Mouse (Mus musculus) midbrain, embryonic 14.5 days (tissue): Measurements from ENCODE around the gene Chchd10. TPM values are rescaled to one million over a fixed set of nuclear protein-coding genes. Genes with fewer than 3 reads are reported as not detected.

ENCODE experiments used
- ATAC-seq: fragments of 200-750 bp; cut with Nextera tagmentation; 2 replicates; pipeline ENCODE4 v1.8.0; 2017; ENCODE audit warnings: moderate number of reproducible peaks, moderate library complexity; ENCODE audit not compliant: low FRiP score, low TSS enrichment
- DNase-seq: peaks from one replicate; pipeline ENCODE4 v3.0.0-alpha.2; 2015
- H3K27ac ChIP-seq: fragments of 300-500 bp; sonication (generic); replicated peaks from 2 replicates; pipeline ENCODE4 v1.5.1; 2014; ENCODE audit warnings: mild to moderate bottlenecking, low read depth, low read length, moderate library complexity
- H3K27me3 ChIP-seq: fragments of 300-500 bp; sonication (generic); 2 replicates; pipeline ENCODE4 v1.6.1; 2014; ENCODE audit warnings: low read length, control low read depth, mixed read lengths; ENCODE audit not compliant: control insufficient read depth, insufficient read depth
- H3K36me3 ChIP-seq: fragments of 300-500 bp; sonication (generic); 2 replicates; pipeline ENCODE4 v1.6.1; 2014; ENCODE audit warnings: low read length, control low read depth; ENCODE audit not compliant: control insufficient read depth, insufficient read depth
- H3K4me1 ChIP-seq: fragments of 300-500 bp; sonication (generic); 2 replicates; pipeline ENCODE4 v1.6.1; 2014; ENCODE audit warnings: mild to moderate bottlenecking, antibody characterized with exemption, low read length, control low read depth; ENCODE audit not compliant: control insufficient read depth, insufficient read depth
- H3K4me2 ChIP-seq: fragments of 300-500 bp; sonication (generic); 2 replicates; pipeline ENCODE4 v1.6.1; 2014; ENCODE audit warnings: mild to moderate bottlenecking, low read length, moderate library complexity
- H3K4me3 ChIP-seq: fragments of 300-500 bp; sonication (generic); replicated peaks from 2 replicates; pipeline ENCODE4 v1.5.1; 2014; ENCODE audit warnings: low read depth, low read length
- H3K9ac ChIP-seq: fragments of 300-500 bp; sonication (generic); replicated peaks from 2 replicates; pipeline ENCODE4 v1.6.1; 2014; ENCODE audit warnings: mild to moderate bottlenecking, low read length, moderate library complexity
- H3K9me3 ChIP-seq: fragments of 300-500 bp; sonication (generic); 2 replicates; pipeline ENCODE4 v1.6.1; 2016; ENCODE audit warnings: low read length, control low read depth, mixed read lengths; ENCODE audit not compliant: control insufficient read depth
- WGBS: fragments of 180-500 bp; shearing (Covaris S2); extraction: QIAGEN DNeasy Blood & Tissue Kit; methylation state at CpG from one replicate; pipeline ENCODE4 v1.1.7; 2014; 5-methylcytosine and 5-hydroxymethylcytosine counted together
- polyA plus RNA-seq: library from polyadenylated mRNA; unstranded; fragments of >200 nt; fragmentation: Nextera tagmentation; extraction: Ambion mirVana; gene quantifications from 2 replicates; pipeline ENCODE4 v1.2.1, GENCODE M21; 2014

The Chchd10 gene
- polyA plus RNA-seq, 1 experiment from 2014 or later = 44.2 TPM

GRCm38 (mm10) chr10:75941042-75941824 lies 8.3 kb downstream of the Chchd10 start:
- H3K4me1 ChIP-seq = peaks cover under 1% of the 10 kb centered on the region; the same call in 1 of the 2 replicates
- ATAC-seq = no peak
- H3K9me3 ChIP-seq = no peaks in the 10 kb centered on the region
- no peak overlapping the region for H3K4me2 ChIP-seq
- no peak overlapping the region for H3K4me3 ChIP-seq
- no peaks in the 10 kb centered on the region for H3K36me3 ChIP-seq
- no peak for DNase-seq
- H3K27me3 ChIP-seq = peaks cover 4% of the 10 kb centered on the region
- no peak overlapping the region for H3K9ac ChIP-seq
- no peak overlapping the region for H3K27ac ChIP-seq
- 62% methylated on average over 9 of the region's 9 CpGs for WGBS

GRCm38 (mm10) chr10:75942736-75943477 lies 10.0 kb downstream of the Chchd10 start, which contains the start of gene Vpreb3:
Vpreb3 (plus strand) TSS chr10:75943057.
- ATAC-seq = no peak

DNA sequence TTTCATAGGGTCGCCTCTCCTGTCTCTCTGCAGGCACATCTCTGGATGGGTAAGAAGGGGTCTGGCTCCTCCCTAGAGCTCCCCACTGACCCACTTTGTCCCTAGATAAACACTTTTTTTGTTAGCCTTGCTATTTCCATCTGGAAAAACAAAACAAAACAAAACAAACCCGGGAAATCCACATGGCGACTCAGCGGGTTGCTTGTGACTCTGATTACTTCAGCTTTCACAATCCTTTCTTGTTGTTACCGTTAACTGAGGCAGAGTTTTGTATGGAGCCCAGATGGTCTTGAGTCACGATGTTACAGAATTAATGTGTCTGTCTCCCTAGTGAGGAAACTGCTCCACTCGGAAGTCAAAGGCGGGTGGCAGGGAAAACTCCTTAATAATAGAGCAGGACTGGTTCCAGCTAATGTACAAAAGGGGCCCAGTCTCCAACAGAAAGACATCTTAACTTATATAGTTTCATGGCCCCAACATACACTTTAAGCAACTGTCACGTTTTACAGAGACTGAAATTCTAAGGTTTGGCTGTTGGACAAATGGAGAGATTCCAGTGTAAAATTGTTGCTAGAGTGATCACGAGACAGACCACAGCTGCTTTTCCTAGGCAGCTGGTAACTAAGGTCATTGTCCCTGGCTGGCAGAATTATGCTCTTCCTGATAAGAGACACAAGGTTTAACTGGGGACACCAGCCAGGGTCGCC lies 11.3 kb downstream of the Chchd10 start:
- H3K9me3 ChIP-seq = no peaks in the 10 kb centered on the region
- no peak for ATAC-seq
- peak; percentile 41 for DNase-seq
- no peak overlapping the region for H3K4me3 ChIP-seq
- no peaks in the 10 kb centered on the region for H3K27me3 ChIP-seq
- no peak overlapping the region for H3K9ac ChIP-seq
- H3K27ac ChIP-seq = no peak overlapping the region
- no peak overlapping the region for H3K4me2 ChIP-seq
- WGBS = 26% methylated on average over 11 of the region's 11 CpGs
- H3K4me1 ChIP-seq = no peaks in the 10 kb centered on the region
- H3K36me3 ChIP-seq = no peaks in the 10 kb centered on the region

More at GRCm38 (mm10) chr10:75942736-75943477, 10.0 kb downstream of the Chchd10 start, which contains the start of gene Vpreb3:
- no peak within 1 kb of the TSS for H3K9ac ChIP-seq
- no peaks in the 10 kb centered on the region; the same call in 1 of the 2 replicates for H3K27me3 ChIP-seq
- H3K36me3 ChIP-seq = no peaks in the 10 kb centered on the region
- no peaks in the 10 kb centered on the region for H3K9me3 ChIP-seq
- DNase-seq = no peak
- no peak within 1 kb of the TSS for H3K4me3 ChIP-seq
- no peak within 1 kb of the TSS for H3K27ac ChIP-seq
- no peak within 1 kb of the TSS for H3K4me2 ChIP-seq
- no peaks in the 10 kb centered on the region for H3K4me1 ChIP-seq
- 89% methylated on average over 15 of the region's 15 CpGs for WGBS

GRCm38 (mm10) chr10:75945213-75945612 lies 12.3 kb downstream of the Chchd10 start:
- Histone ChIP-seq H3K4me1 (no peaks in the 10 kb centered on the region), H3K36me3 (no peaks in the 10 kb centered on the region), H3K9me3 (no peaks in the 10 kb centered on the region), H3K27ac (no peak overlapping the region), H3K9ac (no peak overlapping the region), H3K4me2 (no peak overlapping the region), H3K27me3 (no peaks in the 10 kb centered on the region), H3K4me3 (no peak overlapping the region)
- ATAC-seq (no peak), DNase-seq (no peak)
- 92% methylated on average over 7 of the region's 7 CpGs for WGBS

DNA sequence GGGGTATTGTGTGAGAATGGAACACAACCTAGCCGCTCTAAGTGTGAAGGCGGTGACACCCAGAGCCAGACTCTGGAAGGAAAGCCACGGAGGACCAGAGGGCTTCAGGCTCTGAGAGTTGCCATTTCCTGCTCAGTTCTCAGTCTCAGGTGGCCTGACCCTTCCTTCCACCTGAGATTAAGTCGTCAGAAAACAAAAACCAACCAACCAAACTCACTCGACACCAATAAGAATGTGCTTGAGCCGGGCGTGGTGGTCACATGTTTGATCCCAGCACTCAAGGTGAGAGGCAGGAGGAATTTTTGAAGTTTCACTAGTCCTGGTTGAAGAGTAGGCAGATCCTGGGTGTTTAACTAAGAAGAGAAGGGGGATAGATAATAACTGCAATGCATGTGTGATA lies 13.0 kb downstream of the Chchd10 start:
- 86% methylated on average over 7 of the region's 7 CpGs for WGBS
- Histone ChIP-seq H3K9me3 (no peaks in the 10 kb centered on the region), H3K36me3 (no peaks in the 10 kb centered on the region), H3K4me2 (no peak overlapping the region), H3K4me3 (no peak overlapping the region), H3K9ac (no peak overlapping the region), H3K27me3 (no peaks in the 10 kb centered on the region), H3K27ac (no peak overlapping the region), H3K4me1 (peaks cover under 1% of the 10 kb centered on the region; the same call in 1 of the 2 replicates)
- ATAC-seq = no peak
- DNase-seq = no peak

DNA sequence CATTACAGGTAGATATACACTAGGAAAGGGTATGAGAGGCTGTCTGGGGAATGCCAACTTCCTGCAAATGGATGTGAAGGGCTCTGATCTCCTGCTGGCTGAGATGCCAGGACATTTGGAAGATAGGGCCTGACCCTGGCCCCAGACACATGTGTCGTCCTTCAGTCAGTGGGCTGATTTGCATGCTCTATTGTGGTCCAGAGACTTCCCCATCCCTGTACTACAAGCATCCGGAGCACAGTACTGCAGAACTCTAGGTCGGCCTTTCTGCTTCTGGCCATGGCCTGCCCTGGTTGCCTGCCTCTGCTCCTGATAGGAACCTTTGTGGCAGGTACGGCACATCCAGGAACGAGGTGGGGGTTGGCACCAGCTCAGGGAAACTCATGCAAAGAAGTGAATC lies 15.1 kb downstream of the Chchd10 start:
- no peak overlapping the region for H3K4me3 ChIP-seq
- no peak overlapping the region for H3K9ac ChIP-seq
- H3K27me3 ChIP-seq = no peaks in the 10 kb centered on the region
- WGBS = 81% methylated on average over 5 of the region's 5 CpGs
- peaks cover 6% of the 10 kb centered on the region; the same call in 1 of the 2 replicates for H3K4me1 ChIP-seq
- ATAC-seq (no peak), DNase-seq (no peak)
- H3K9me3 ChIP-seq = no peaks in the 10 kb centered on the region
- no peak overlapping the region for H3K4me2 ChIP-seq
- H3K27ac ChIP-seq = no peak overlapping the region
- H3K36me3 ChIP-seq = no peaks in the 10 kb centered on the region

- Histone ChIP-seq H3K27me3 (no peaks in the 10 kb centered on the region), H3K4me3 (no peak overlapping the region), H3K27ac (no peak overlapping the region), H3K4me1 (peaks cover 6% of the 10 kb centered on the region; the same call in 1 of the 2 replicates), H3K36me3 (no peaks in the 10 kb centered on the region), H3K4me2 (no peak overlapping the region), H3K9ac (no peak overlapping the region), H3K9me3 (no peaks in the 10 kb centered on the region)
- 86% methylated on average over 22 of the region's 22 CpGs for WGBS
- no peak for ATAC-seq
- DNase-seq = no peak
These were observed 16.4 kb downstream of the Chchd10 start for GRCm38 (mm10) chr10:75949053-75950045.
